Mouse (Mus musculus): ENCODE results near the gene Ctnnb1. TPM values are rescaled to one million over a fixed set of nuclear protein-coding genes. Genes with fewer than 3 reads are reported as not detected.
A peak's percentile ranks its signal among the peaks of the same experiment; 100 is the strongest.

The Ctnnb1 gene
- polyA plus RNA-seq, 1 experiment from 2014 or later, result 694 TPM

DNA sequence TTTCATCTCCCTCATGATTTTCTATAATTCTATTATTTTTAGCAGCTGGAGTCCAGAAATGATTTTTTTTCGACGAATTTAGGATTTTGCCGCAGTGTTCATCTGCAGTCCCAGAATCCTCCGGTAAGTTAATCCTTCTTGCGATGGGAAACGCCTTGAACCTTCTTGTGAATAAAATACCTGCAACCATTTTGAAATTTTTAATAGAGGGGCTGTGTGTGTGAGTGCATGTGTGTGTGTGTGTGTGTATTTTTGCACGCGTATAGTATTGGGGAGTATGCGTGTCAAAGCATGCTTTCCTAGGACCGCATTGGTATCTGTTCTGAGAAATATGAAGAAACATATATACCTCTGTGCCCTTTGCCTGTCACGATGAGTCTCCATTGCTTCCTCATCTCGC, 1.0 kb downstream of the Ctnnb1 start:
- Histone ChIP-seq H3K4me1 (peaks cover 5% of the 10 kb centered on the region), H3K36me3 (no peaks in the 10 kb centered on the region), H3K27me3 (no peaks in the 10 kb centered on the region), H3K27ac (no peak overlapping the region), H3K4me3 (no peak overlapping the region), H3K4me2 (replicated peaks) (no peak overlapping the region), H3K9ac (no peak overlapping the region; the same call in 1 of the 2 replicates), H3K9me3 (no peaks in the 10 kb centered on the region)
- 94% methylated on average over 12 of the region's 12 CpGs for WGBS
- ATAC-seq (ENCODE audit: low FRiP score, low read depth), result no peak

DNA sequence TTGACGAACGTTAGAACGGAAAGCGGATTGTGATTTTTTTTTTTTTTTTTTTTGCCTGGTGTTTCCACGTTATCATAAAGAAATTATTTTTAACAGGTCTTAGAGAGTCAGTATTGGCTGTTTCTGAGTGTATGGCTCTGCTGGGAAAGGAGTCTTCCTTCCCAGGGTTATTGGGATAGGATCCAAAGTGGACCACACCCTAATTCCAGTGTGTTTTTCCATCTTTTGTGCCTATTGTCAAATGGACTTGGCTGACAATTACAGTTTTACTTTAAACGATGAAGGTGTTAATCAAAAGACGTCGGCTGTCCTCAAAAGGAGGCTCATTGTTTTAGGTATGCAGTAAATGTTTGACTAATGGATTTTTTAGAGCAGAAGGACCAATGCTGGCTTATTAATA, 1.8 kb downstream of the Ctnnb1 start:
- Histone ChIP-seq H3K27ac (no peak overlapping the region), H3K36me3 (no peaks in the 10 kb centered on the region), H3K4me1 (peaks cover 13% of the 10 kb centered on the region), H3K4me2 (replicated peaks) (no peak overlapping the region), H3K27me3 (no peaks in the 10 kb centered on the region), H3K9me3 (no peaks in the 10 kb centered on the region), H3K4me3 (no peak overlapping the region), H3K9ac (no peak overlapping the region)
- ATAC-seq (ENCODE audit: low FRiP score, low read depth), result no peak
- WGBS, result 75% methylated on average over 8 of the region's 8 CpGs

DNA sequence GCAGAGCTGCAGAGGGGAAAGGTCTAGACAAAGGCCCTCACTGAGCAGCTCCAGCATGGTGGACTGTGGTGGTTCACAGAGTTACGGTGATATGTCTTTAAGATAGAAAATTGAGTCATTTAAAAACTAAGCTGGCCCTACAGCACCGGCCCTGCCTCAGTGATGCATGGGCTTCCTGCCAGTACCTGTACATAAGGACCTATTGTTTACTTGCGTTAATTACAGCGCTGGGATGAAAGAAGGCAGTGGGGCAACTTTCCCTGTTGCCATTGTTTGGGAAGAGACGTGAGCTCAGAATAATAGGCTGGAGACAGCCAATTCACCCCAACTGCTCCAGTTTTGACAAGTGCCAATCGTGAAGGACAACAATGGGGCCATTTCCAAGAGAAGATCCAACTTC, 3.4 kb downstream of the Ctnnb1 start:
- Histone ChIP-seq H3K4me3 (no peak overlapping the region), H3K4me1 (peaks cover 25% of the 10 kb centered on the region), H3K4me2 (replicated peaks) (no peak overlapping the region), H3K9me3 (no peaks in the 10 kb centered on the region), H3K36me3 (0 out of 2 replicates have a peak, but pooled peaks cover under 1% of the 10 kb centered on the region), H3K27ac (no peak overlapping the region), H3K9ac (no peak overlapping the region), H3K27me3 (no peaks in the 10 kb centered on the region)
- 71% methylated on average over 6 of the region's 6 CpGs for WGBS
- ATAC-seq (ENCODE audit: low FRiP score, low read depth), result no peak

DNA sequence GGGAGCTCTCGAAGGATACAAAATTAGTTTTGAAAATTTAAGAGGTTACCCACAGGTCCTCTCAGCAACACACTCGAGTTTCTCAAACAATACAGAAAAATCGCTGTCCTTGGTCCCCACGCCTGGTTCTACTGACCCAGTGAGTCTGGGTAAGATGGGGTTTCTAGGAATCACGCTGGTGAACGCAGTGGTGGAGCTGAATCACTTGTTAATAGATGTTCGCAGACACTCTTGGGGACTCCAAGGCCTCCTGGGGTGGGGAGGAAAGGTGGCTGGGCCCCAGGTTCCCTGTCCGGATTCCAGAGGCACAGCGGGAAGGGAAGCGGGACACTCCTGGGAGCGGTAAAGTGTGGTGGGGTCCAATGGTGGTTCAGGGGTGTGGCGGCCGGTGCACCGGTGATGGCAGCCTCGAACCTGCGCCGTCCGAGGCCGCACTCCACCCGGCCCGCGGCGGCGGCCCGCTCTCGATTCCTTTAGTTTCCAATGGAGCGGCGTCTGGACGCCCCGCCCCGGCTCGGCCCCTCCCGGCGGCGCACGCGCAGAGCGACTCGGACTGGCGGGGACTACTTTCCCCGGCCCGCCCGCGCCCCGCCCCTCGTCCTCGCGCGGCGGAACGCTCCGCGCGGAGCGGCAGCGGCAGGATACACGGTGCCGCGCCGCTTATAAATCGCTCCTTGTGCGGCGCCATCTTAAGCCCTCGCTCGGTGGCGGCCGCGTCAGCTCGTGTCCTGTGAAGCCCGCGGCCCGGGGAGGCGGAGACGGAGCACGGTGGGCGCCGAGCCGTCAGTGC, 4.0 kb downstream of the Ctnnb1 start:
- H3K36me3 ChIP-seq, result peaks cover 4% of the 10 kb centered on the region; the same call in 1 of the 2 replicates
- peaks cover 31% of the 10 kb centered on the region for H3K4me1 ChIP-seq
- H3K9me3 ChIP-seq, result no peaks in the 10 kb centered on the region
- no peaks in the 10 kb centered on the region for H3K27me3 ChIP-seq
- peak overlapping the region; percentile 96 for H3K9ac ChIP-seq
- ATAC-seq (ENCODE audit: low FRiP score, low read depth), result peak; percentile 90
- peak overlapping the region; percentile 98 for H3K4me2 ChIP-seq (replicated peaks)
- peak overlapping the region; percentile 91 for H3K27ac ChIP-seq
- peak overlapping the region; percentile 92 for H3K4me3 ChIP-seq
- WGBS, result 6% methylated on average over 76 of the region's 78 CpGs

DNA sequence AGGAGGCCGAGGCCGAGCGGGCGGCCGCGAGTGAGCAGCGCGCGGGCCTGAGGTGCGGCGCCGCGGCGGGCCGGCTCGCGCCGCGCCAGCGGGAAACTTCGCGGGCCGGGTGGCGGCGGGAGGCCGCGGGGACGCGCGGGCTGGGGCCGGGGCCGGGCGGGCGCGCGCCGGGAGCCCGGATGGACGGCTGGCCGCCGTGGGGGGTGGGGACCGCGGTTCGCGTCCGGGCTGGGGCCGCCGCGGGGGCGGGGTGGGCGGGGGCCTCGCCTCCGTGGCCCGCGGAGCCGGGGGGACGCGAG, 4.5 kb downstream of the Ctnnb1 start:
- ATAC-seq (ENCODE audit: low FRiP score, low read depth), result peak; percentile 35
- WGBS, result 2% methylated on average over 24 of the region's 58 CpGs
- Histone ChIP-seq H3K36me3 (peaks cover 8% of the 10 kb centered on the region; the same call in 1 of the 2 replicates), H3K9ac (peak overlapping the region; percentile 96), H3K9me3 (no peaks in the 10 kb centered on the region), H3K4me1 (peaks cover 37% of the 10 kb centered on the region), H3K27ac (peak overlapping the region; percentile 91), H3K4me2 (replicated peaks) (peak overlapping the region; percentile 98), H3K27me3 (no peaks in the 10 kb centered on the region), H3K4me3 (peak overlapping the region; percentile 92)

DNA sequence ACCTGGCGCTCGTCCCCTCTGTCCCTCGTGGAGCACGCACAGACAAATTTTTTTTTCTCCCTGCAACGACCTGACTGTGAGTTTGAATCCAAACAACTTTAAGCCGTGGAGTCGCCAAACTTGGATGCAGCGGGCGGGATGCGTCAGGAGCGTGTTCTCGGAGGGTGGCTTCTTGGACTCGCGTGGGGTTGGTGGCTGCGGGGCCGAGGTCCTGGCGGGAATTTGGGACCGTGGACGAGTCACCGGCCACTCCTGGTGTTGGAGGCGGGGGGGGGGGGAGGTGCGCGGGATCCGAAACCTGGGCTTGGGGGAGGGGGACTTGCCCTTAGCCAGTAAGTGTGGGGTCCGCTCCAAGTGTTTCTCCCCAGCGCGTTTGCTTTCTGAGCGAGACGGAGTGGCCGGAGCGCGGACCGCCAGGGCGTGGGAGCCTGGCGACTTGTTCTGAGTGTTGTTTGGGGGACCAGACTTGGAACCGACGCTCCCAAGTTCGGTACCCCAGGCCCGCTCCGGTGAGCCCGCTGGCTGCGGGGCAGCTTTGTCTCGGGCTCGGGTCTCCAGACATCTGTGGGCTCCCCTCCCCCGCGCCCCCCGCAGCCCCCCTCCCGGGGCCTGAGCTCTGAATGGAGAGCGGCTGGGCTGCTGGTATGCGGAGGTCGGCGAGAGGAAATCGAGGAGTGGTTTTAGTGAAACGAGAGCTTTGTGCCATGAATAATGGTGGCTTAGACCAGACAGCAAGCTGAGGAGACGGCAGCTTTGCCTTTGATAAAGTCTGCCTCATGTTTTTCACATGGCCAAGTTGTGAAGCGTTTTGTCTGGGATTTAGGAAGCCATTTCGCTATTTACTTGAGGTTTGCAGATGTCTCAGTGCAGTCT, 5.1 kb downstream of the Ctnnb1 start:
- Histone ChIP-seq H3K27ac (peak overlapping the region; percentile 91), H3K9me3 (no peaks in the 10 kb centered on the region), H3K36me3 (peaks cover 8% of the 10 kb centered on the region; the same call in 1 of the 2 replicates), H3K4me1 (peaks cover 42% of the 10 kb centered on the region), H3K27me3 (no peaks in the 10 kb centered on the region), H3K9ac (peak overlapping the region; percentile 96), H3K4me3 (peak overlapping the region; percentile 92), H3K4me2 (replicated peaks) (peak overlapping the region; percentile 98)
- peak; percentile 55 for ATAC-seq (ENCODE audit: low FRiP score, low read depth)
- WGBS, result under 1% methylated on average over 51 of the region's 57 CpGs

DNA sequence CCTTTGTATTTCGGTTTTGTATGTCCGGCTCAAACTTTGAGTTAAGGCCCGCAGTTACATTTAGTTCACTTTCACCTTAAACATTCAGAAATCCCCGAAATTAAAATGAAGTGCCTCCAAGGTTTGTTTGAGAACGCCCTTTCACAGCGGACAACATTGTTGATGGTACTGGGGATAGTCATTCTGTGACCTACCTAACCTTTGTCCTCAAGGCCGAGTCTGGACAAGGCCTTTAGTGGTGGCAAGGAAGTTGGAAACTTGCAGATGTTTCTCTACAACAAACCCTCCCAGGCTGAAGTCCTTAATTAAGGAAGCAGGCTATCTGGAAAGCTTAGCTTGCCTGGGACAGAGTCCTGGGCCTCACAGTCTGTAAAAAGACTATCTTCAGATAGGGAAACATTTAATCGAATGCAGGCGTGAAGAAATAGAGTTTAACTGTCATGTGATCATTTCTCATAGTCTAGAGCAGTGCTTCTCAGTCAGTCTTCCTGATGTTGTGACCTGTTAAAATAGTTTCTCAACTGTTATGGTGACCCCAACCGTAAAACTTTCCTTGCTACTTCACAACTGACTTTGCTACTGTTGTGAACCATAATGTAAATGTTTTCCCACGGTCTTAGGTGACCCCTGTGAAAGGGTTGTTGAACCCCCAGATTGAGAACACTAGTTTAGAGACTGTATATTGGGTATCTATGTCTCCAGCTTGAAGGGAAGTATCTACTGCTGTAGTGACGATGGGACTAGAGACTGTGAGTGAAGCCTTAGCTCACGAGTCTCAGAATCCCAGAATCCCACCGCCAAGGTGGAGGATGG, 6.0 kb downstream of the Ctnnb1 start:
- H3K4me2 ChIP-seq (replicated peaks), result peak overlapping the region; percentile 98
- H3K27me3 ChIP-seq, result no peaks in the 10 kb centered on the region
- no peaks in the 10 kb centered on the region for H3K9me3 ChIP-seq
- H3K9ac ChIP-seq, result peak overlapping the region; percentile 96
- peaks cover 11% of the 10 kb centered on the region; the same call in 1 of the 2 replicates for H3K36me3 ChIP-seq
- peak overlapping the region; percentile 91; the same call in 1 of the 2 replicates for H3K27ac ChIP-seq
- H3K4me3 ChIP-seq, result peak overlapping the region; percentile 92
- ATAC-seq (ENCODE audit: low FRiP score, low read depth), result no peak
- peaks cover 51% of the 10 kb centered on the region for H3K4me1 ChIP-seq
- 7% methylated on average over 14 of the region's 14 CpGs for WGBS

DNA sequence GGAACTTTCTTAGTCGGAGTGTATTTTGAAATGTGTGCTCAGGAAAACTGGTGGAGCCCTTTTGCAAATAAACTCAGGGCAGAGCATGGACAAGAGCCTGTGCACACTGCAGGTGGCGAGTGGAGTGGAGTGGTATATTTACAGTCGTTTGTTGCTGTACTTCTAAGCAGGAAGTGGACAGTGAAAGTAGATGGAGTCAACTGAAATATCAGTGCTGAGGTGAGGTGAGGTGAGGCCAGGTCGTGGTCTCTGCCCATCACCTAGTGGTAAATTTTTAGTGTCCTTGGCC, 6.6 kb downstream of the Ctnnb1 start:
- Histone ChIP-seq H3K4me1 (peaks cover 57% of the 10 kb centered on the region), H3K27ac (no peak overlapping the region), H3K9ac (peak overlapping the region; percentile 96), H3K4me2 (replicated peaks) (peak overlapping the region; percentile 98), H3K9me3 (no peaks in the 10 kb centered on the region), H3K4me3 (peak overlapping the region; percentile 92), H3K36me3 (peaks cover 13% of the 10 kb centered on the region; the same call in 1 of the 2 replicates), H3K27me3 (no peaks in the 10 kb centered on the region)
- ATAC-seq (ENCODE audit: low FRiP score, low read depth), result no peak
- 6% methylated on average over 4 of the region's 4 CpGs for WGBS

DNA sequence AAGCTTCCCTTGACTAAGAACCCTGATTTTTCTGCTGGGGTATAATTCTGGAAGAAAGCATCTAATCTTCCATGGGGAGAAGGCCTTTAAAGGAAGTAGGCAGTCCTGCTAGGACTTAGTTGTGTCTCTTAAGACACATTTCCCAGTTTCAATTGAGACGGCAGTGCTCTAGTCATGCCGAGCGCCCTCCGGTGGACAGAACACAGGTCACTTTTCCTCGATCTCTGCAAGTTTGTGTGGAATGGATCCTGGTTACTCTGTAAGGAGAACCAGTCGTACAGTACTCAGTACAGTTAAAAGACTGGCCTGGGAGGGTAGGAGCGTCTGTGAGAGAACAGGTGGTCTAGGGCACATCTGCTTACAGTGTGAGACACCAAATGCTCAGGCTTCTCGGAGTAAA, 7.3 kb downstream of the Ctnnb1 start:
- Histone ChIP-seq H3K4me1 (peaks cover 63% of the 10 kb centered on the region), H3K4me3 (peak overlapping the region; percentile 92), H3K36me3 (peaks cover 20% of the 10 kb centered on the region; the same call in 1 of the 2 replicates), H3K27ac (no peak overlapping the region), H3K4me2 (replicated peaks) (peak overlapping the region; percentile 98), H3K9me3 (no peaks in the 10 kb centered on the region), H3K27me3 (no peaks in the 10 kb centered on the region), H3K9ac (peak overlapping the region; percentile 96)
- 15% methylated on average over 8 of the region's 8 CpGs for WGBS
- ATAC-seq (ENCODE audit: low FRiP score, low read depth), result no peak

DNA sequence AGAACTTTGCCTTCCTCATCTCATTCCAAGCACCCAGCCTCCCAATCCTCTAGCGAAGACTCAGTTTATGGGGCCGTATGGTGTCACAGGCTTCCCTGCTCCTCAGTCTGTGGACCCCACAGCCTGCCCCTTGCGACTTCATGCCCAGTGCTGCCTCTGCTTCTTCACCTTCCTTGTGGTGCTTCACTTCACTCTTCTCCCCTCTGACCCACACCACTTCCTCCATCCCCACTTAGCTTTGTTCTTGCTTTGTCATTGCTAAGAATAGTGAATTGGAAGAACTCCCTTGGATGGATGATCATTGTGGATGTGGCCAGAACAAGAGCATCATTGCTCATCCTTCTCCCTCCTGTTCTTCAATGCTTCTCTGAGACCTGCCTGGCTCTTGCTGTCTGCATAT, 11.8 kb downstream of the Ctnnb1 start:
- ATAC-seq (ENCODE audit: low FRiP score, low read depth), result no peak
- Histone ChIP-seq H3K9me3 (no peaks in the 10 kb centered on the region), H3K4me1 (peaks cover 89% of the 10 kb centered on the region), H3K4me2 (replicated peaks) (no peak overlapping the region), H3K27ac (no peak overlapping the region), H3K9ac (no peak overlapping the region), H3K27me3 (no peaks in the 10 kb centered on the region), H3K36me3 (peaks cover 29% of the 10 kb centered on the region), H3K4me3 (no peak overlapping the region)
- 79% methylated on average over 3 of the region's 3 CpGs for WGBS

DNA sequence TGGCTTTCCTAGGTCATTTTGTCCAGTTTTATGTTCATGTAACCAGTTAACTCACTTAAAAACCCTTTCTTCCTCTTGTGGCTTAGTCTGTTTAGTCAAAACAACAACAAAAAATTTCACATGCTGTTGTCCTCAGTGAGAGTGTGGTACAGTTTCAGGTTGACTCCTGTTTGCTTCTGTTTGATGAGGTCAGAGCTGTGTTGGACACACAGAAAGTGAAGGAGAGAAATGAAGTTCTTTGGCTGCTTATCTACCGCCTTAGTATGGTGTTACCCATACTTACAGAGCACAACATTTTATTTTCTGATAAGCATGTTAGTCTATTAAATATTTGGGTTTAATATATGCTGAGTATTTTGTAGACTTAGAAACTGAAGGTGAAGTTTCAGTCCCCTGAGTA, 14.7 kb downstream of the Ctnnb1 start:
- Histone ChIP-seq H3K4me1 (peaks cover 87% of the 10 kb centered on the region), H3K27ac (no peak overlapping the region), H3K27me3 (no peaks in the 10 kb centered on the region), H3K4me2 (replicated peaks) (no peak overlapping the region), H3K4me3 (no peak overlapping the region), H3K36me3 (peaks cover 22% of the 10 kb centered on the region), H3K9ac (no peak overlapping the region), H3K9me3 (no peaks in the 10 kb centered on the region)
- WGBS, result 95% methylated on average over 1 of the region's 1 CpGs
- ATAC-seq (ENCODE audit: low FRiP score, low read depth), result no peak

DNA sequence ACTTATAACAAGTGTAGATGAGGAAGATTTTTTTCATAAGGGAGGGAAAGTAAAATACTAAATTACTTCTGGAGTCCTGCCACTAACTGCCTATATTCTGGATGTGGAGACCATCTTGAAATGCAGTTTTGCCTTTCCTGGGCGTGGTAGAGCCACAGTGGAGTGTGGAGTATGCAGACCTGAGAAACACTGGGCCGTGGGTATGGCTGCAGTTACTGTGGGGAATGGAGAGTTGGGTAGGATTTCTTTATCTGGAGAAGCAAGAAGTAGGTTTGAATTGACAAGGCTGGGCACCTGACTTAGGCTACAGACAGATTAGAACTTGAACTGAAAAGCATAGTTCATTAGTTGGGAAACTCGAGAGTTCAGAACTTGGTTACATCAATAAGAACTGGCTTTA, 15.2 kb downstream of the Ctnnb1 start:
- no peak overlapping the region for H3K4me2 ChIP-seq (replicated peaks)
- ATAC-seq (ENCODE audit: low FRiP score, low read depth), result no peak
- H3K27ac ChIP-seq, result no peak overlapping the region
- peaks cover 24% of the 10 kb centered on the region for H3K36me3 ChIP-seq
- no peak overlapping the region for H3K4me3 ChIP-seq
- H3K4me1 ChIP-seq, result peaks cover 87% of the 10 kb centered on the region
- H3K27me3 ChIP-seq, result no peaks in the 10 kb centered on the region
- H3K9ac ChIP-seq, result no peak overlapping the region
- WGBS, result 66% methylated on average over 3 of the region's 3 CpGs
- no peaks in the 10 kb centered on the region for H3K9me3 ChIP-seq
